In genomic region chr7:45360404-45361125, GRCm38 (mm10) we compare ENCODE assay signal across 1 mouse cellular context.
TF ChIP-seq lines count a peak whose summit lies in the region.

No protein-coding gene starts in this region.

TF ChIP-seq in MEL, 35 proteins besides CTCF, POLR2A, EP300 and RAD21:
- TF ChIP-seq UBTF (IDR thresholded peaks at IDR 0.05; ENCODE audit: borderline replicate concordance, insufficient read depth, low read depth, low read length) (no peak), TCF12 (IDR thresholded peaks at IDR 0.05; ENCODE audit: low read depth, low read length) (no peak), ZC3H11A (IDR thresholded peaks at IDR 0.05; ENCODE audit: low read depth, low read length) (no peak), NRF1 (IDR thresholded peaks at IDR 0.05; ENCODE audit: insufficient read depth, low read depth, low read length, poor library complexity, severe bottlenecking) (no peak), E2F4 (IDR thresholded peaks at IDR 0.05; ENCODE audit: borderline replicate concordance, low read depth, low read length) (no peak), MAFK (IDR thresholded peaks at IDR 0.05; ENCODE audit: borderline replicate concordance, low read depth, low read length) (no peak), KAT2A (conservative IDR thresholded peaks at IDR 0.05; ENCODE audit: low read depth, low read length) (no peak), MYC (IDR thresholded peaks at IDR 0.05; ENCODE audit: low read depth, low read length) (no peak), ZMIZ1 (IDR thresholded peaks at IDR 0.05; ENCODE audit: low read depth, low read length) (no peak), MXI1 (IDR thresholded peaks at IDR 0.05; ENCODE audit: low read depth, low read length) (no peak), ZNF384 (IDR thresholded peaks at IDR 0.05; ENCODE audit: low read depth, low read length) (no peak), CHD1 (IDR thresholded peaks at IDR 0.05; ENCODE audit: low read depth, low read length) (no peak), GABPA (IDR thresholded peaks at IDR 0.05; ENCODE audit: low read depth, low read length) (no peak)
